Mouse (Mus musculus): ENCODE results near the gene Tmem191c.
A peak's percentile ranks its signal among the peaks of the same experiment; 100 is the strongest.

Gene Tmem191c

GRCm38 (mm10) chr16:17266113-17266512, 9.8 kb upstream of the Tmem191c start:
- no peak for DNase-seq (ENCODE audit: low spot score)

GRCm38 (mm10) chr16:17267937-17268336, 7.9 kb upstream of the Tmem191c start:
- DNase-seq (ENCODE audit: low spot score) = no peak

- DNase-seq (ENCODE audit: low spot score) = no peak
These were observed 6.0 kb upstream of the Tmem191c start for GRCm38 (mm10) chr16:17269872-17270271.

GRCm38 (mm10) chr16:17271124-17271523, 4.8 kb upstream of the Tmem191c start:
- DNase-seq (ENCODE audit: low spot score) = no peak

- no peak for DNase-seq (ENCODE audit: low spot score)
These were observed 4.0 kb upstream of the Tmem191c start for GRCm38 (mm10) chr16:17271856-17272255.

GRCm38 (mm10) chr16:17276164-17277151, 581 bp downstream of the Tmem191c start:
- peak; percentile 91 for DNase-seq (ENCODE audit: low spot score)

GRCm38 (mm10) chr16:17277342-17278211, 1.7 kb downstream of the Tmem191c start:
- peak; percentile 6 for DNase-seq (ENCODE audit: low spot score)

GRCm38 (mm10) chr16:17280471-17280870, 4.6 kb downstream of the Tmem191c start:
- DNase-seq (ENCODE audit: low spot score) = no peak

- no peak for DNase-seq (ENCODE audit: low spot score)
These were observed 7.3 kb downstream of the Tmem191c start for GRCm38 (mm10) chr16:17283151-17283550.

- no peak for DNase-seq (ENCODE audit: low spot score)
These were observed 11.2 kb downstream of the Tmem191c start for GRCm38 (mm10) chr16:17287103-17287502.

GRCm38 (mm10) chr16:17291016-17291415, 15.1 kb downstream of the Tmem191c start:
- DNase-seq (ENCODE audit: low spot score) = no peak

- peak; percentile 64 for DNase-seq (ENCODE audit: low spot score)
These were observed 16.9 kb downstream of the Tmem191c start for GRCm38 (mm10) chr16:17292751-17293150.

GRCm38 (mm10) chr16:17300818-17301217, 24.9 kb downstream of the Tmem191c start:
- no peak for DNase-seq (ENCODE audit: low spot score)

- DNase-seq (ENCODE audit: low spot score) = no peak
These were observed 27.8 kb downstream of the Tmem191c start for GRCm38 (mm10) chr16:17303521-17304245.

GRCm38 (mm10) chr16:17307461-17307860, 31.6 kb downstream of the Tmem191c start:
- DNase-seq (ENCODE audit: low spot score) = no peak

GRCm38 (mm10) chr16:17309036-17309435, 33.2 kb downstream of the Tmem191c start:
- DNase-seq (ENCODE audit: low spot score) = no peak

- no peak for DNase-seq (ENCODE audit: low spot score)
These were observed 36.7 kb downstream of the Tmem191c start for GRCm38 (mm10) chr16:17312531-17312930.

GRCm38 (mm10) chr16:17316554-17316953, 40.7 kb downstream of the Tmem191c start:
- no peak for DNase-seq (ENCODE audit: low spot score)

GRCm38 (mm10) chr16:17321481-17321880, 45.6 kb downstream of the Tmem191c start:
- peak; percentile 9 for DNase-seq (ENCODE audit: low spot score)

GRCm38 (mm10) chr16:17324745-17325144, 48.9 kb downstream of the Tmem191c start:
- DNase-seq (ENCODE audit: low spot score) = no peak

GRCm38 (mm10) chr16:17326064-17326463, 50.2 kb downstream of the Tmem191c start:
- no peak for DNase-seq (ENCODE audit: low spot score)

Measured in ovary, postnatal 14 days (tissue).